Mouse (Mus musculus) lung, adult 2 months (tissue): ENCODE data around the gene Anxa8.

Experiments
- CTCF ChIP-seq: fragments of 200-500 bp; IDR thresholded peaks from 2 replicates; pipeline ENCODE4 v1.5.1; 2011; ENCODE audit warnings: mild to moderate bottlenecking, low read length, control low read depth; ENCODE audit not compliant: insufficient read depth
- POLR2A ChIP-seq: fragments of 200-500 bp; IDR thresholded peaks from 2 replicates; pipeline ENCODE4 v1.6.1; 2011; ENCODE audit warnings: low read depth, mild to moderate bottlenecking, control low read depth, low read length, borderline replicate concordance; ENCODE audit errors: extremely low read depth

DNA sequence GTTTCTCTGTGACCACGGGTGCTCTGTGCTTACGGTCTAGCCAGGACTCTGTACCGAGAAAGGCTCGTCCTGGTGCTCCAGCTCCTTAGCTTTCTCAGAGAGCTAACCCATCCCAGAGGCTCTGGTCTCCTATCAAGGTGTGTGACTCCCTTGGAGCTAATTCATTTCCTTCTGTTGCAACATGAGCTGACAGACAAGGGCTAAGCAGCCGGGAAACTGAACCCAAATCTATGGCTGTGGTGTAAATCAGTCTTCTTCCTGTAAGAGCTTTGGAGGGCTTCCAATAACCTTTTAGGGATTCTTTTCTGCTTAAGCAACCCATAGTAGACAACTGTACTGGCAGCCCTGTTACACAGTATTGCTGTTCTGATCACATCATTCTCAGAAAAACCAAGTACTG, 16.8 kb downstream of the Anxa8 start, which contains the start of gene A630023A22Rik:
- TF ChIP-seq CTCF = no peak
- no peak for TF ChIP-seq POLR2A
